Mouse (Mus musculus): ENCODE measurements around the gene Ccdc62.

GRCm38 (mm10) chr5:123922112-123922511 is 8.4 kb upstream of the Ccdc62 start:
- TF ChIP-seq EP300 (IDR thresholded peaks at IDR 0.05; ENCODE audit: low read depth in 1 of 2, low read length in 2 of 2) (no peak), MEF2A (IDR thresholded peaks at IDR 0.05; ENCODE audit: extremely low read depth, insufficient replicate concordance, low read depth, low read length, poor library complexity, severe bottlenecking) (no peak)

Measured in MEL (cell line).